Mouse (Mus musculus) A20 (cell line): ENCODE measurements around the gene Adrb1.
A peak's percentile ranks its signal among the peaks of the same experiment; 100 is the strongest.
"Not testable (repeated sequence)": the region's sequence is repeated elsewhere in the genome, so short reads cannot be mapped to it uniquely, and the experiment has no call there.

ENCODE experiments used
- DNase-seq: peaks from one replicate; pipeline ENCODE4 v3.0.0-alpha.2; 2011; ENCODE audit warnings: low read depth, low spot score

The Adrb1 gene

DNA sequence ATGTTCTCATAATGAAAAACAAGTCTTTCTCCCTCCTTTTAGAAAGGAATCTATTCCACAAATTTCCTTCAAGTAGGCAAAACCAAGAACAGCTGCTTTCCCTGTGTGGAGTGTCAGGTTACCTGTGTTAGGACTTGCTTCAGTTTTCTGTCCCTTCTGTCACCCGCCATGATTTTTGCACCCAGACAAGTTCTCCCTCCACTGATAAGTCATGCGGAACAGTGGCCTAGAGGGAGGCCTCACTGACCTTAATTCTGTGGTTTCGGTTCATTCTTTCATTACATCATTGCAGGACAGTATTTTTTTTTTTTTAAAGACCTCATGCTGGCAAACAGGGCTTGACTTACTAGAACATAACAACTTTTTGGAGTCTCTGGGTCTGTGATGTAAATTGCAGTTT, 27.3 kb downstream of the Adrb1 start:
- peak; percentile 46 for DNase-seq

DNA sequence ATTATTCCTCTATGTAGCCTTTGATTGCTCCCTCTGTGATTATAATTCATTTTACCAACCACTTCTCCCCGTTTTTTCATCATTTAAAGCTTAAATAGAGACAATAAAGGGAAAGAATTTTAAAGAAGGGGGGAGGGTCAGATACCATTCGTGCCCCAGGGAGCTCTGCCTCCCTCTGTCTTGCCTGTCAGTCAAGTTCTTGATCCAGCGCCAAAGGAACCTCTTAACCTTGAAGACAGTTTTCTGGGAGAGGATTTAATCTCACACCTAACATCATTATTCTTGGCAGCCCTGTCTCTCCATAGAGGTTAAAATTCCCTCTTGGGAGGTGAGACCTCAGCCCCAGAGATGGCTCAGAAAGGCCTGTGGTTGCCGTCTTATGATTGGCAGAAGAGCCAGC, 28.7 kb downstream of the Adrb1 start:
- DNase-seq, result no peak

DNA sequence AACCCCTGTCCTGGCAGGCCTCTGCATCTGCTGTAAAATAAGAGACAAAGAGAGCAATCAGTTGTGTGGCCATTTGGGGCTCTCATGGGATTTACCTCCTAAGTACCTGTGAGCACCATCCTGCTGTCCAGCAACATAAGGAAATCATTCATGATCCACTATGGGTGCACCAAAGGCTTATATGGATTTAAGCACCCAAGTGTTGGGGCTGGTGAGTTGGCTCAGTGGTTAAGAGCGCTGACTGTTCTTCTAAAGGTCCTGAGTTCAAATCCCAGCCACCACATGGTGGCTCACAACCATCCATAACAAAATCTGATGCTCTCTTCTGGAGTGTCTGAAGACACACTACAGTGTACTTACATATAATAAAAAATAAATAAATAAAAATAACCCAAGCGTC, 32.5 kb downstream of the Adrb1 start:
- not testable (repeated sequence) for DNase-seq

DNA sequence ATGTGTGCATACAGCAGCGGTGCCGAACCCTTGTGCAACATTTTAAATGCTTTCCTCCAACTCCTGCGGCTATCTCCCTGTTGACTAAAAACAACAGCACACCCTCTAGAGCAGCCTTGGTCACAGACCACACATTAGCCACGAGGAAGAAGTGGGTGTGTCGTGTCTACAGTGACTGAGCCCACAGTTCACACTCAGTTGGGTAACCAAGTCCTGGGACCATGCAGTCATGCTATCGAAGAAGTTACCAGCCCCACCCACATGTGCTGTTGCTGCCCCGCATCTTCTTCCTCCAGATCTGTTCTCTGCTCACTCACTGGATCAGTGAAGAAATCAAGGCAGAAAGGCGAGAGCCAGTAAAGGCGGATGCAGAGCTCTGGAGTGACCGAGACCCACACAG, 34.4 kb downstream of the Adrb1 start:
- no peak for DNase-seq

DNA sequence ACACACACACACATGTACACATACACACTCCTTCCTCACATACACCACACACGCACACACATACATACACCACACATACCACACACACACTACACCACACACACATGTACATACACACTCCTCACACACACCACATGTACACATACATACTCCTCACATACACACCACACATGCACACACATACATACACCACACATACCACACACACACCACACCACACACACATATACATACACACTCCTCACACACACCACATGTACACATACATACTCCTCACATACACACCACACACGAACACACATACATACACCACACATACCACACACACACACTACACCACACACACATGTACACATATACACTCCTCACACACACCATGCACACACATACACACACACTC, 36.3 kb downstream of the Adrb1 start:
- DNase-seq, result no peak

DNA sequence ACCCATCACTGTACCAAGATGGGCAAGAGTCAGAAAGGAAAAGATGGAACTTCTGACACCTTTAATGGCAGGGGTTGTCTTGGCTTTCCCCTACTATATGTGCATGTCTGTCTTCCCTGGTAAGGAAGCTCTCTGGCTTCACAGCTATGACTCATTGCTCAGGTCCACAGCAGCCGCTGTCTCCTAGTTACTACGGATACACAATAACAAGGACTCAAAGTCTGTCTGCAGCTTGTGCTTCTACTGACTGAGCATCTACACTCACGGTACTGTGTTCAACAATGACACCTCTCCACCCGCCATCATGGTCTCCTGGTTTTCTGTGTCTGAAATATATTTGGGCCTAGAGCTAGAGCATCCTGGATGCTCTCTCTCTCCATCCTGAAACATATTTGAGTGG, 37.7 kb downstream of the Adrb1 start:
- DNase-seq, result no peak

DNA sequence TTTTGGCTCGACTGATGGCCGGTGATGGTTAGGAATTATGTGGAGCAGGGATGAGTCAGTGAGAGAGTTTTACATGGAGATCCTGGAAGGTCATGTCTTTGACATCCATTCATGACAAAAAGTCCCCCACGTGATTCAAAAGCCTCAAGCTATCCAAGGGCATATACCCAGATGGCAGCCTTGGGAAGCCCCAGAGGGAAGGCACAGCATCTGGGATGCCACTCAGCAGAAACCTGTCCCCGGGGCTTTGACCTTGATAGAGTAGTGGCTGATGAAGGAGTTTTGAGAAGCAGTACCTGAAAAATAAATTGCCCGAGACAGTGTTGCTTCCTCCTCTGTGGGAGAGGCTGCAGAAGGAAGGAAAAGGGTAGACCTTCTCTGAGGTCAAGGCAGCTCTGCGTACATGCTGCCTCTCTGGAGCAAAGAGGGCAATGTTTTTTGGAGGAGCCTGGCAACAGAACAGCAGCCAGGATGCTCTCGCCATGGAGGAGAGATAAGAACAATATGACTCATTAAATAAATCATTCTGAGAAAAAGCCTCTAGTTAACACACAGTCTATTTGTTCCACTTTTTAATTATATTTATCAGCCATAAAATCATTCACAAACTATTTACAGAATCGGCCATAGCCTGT, 38.4 kb downstream of the Adrb1 start:
- DNase-seq, result no peak

DNA sequence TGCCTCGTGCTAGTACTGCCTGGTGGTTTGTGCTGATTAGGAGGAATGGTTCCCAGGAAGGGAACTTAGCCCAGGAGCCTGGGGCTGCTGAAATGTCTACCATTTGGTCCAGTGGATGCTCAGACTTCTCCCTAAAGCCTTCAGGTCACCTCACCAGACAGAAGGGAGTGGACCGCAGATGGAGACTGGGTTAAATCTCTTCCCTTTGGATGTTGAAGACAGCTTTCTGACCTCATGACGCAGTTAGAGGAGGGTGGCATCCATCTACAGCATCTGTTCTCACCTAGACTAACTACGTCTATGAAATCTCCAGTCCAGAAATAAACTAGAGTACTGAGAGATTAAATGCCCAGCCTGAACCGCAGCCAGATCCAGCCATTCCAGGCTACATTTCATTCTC, 39.1 kb downstream of the Adrb1 start:
- no peak for DNase-seq

DNA sequence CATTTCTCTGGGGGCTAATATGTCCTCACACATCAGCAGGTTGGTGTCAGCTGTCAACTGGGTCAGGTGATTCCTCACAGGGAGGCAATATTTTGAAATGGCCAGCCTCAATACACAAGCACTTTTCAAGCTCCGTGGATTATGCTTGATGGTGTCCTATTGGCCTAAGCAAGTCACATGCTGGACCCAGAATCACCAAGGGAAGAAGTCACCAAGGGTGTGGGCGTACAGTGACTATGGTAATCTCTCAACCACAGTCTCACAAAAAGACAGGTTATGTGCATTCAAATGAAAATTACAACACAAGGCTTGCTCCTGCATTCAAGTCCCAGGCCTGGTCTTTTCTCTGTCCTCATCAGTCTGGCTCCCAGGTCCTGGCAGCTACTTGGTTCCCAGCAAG, 39.7 kb downstream of the Adrb1 start:
- no peak for DNase-seq

DNA sequence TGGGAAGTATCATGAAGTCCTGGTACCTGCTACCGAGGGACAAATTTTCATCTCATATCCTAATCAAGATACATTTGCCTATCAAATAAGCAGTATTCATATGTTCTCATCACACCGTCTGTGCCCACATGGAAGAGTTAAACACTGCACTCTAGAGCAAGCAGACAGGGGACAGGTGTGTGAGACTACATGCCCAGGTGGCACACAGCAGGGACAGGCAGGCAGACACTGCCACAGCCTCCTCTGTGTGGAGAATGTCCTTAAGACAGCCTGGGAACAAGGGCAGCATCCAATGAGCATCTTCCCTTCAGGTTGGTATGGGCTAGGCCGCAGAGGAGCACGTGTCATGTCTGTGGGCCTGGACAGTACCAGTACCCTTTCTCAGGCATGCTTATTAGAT, 40.7 kb downstream of the Adrb1 start:
- DNase-seq, result no peak

DNA sequence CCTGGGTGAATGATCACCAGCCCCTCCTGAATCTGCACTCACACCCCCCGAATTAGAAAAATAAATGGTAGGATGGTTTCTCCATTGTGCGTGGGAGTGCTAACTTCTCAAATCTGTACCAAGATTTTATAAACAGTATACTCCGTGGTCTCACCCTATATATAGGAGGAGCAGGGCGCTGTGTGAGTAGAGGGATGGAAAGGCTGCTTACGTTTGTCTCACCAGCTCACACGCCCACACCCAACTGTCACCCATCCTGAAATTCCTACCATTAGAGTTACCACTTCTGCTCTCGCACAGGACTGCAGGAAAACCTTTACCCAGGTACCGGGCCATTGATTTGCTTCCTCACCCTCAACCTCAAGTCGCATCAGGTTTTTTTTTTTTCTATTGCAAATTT, 47.0 kb downstream of the Adrb1 start:
- no peak for DNase-seq

DNA sequence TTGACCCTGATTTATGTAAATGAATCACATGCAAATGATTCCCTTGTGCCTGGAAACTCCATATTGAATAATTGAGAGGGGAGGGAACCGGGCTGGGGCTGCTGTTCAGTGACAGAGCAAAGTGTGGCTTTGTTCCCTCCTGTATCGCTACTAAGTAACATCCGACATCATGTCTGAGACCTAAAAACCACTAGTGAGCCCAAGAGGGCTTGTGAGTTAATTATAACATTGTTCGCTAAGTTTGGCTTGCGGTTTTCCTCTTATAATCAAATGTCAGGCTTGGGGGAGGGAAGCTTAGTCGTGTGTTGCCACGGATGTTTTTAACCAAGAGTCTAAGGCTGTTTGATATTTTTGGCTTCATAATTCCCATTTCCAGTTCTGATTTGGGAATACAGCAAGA, 50.2 kb downstream of the Adrb1 start:
- no peak for DNase-seq

DNA sequence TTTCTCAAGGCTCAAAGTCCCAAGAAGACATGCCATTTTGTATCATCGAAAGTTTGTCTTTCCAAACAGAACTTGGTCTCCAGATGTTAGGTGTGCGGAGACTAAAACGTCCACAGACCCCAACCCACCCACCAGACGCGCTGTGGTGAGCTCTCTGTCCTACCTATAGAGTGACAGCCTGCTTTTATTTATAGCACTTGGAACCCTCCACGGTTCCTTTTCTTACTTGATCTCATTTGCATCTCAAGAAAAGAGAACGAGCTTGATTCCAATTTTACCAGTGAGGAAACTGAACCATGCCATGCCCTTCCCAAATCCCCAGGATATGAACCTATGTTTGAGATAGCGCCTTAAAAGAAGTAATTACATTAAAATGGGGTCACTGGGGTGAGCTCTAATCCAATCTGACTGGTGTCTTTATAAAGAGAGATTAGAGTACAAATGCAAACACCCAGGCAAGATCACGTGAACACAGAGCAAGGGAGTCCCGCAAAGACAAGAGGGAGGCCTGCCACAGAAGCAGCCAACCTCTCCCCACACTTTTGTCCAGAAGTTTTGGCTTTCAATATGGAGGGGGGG, 51.5 kb downstream of the Adrb1 start:
- DNase-seq, result no peak

DNA sequence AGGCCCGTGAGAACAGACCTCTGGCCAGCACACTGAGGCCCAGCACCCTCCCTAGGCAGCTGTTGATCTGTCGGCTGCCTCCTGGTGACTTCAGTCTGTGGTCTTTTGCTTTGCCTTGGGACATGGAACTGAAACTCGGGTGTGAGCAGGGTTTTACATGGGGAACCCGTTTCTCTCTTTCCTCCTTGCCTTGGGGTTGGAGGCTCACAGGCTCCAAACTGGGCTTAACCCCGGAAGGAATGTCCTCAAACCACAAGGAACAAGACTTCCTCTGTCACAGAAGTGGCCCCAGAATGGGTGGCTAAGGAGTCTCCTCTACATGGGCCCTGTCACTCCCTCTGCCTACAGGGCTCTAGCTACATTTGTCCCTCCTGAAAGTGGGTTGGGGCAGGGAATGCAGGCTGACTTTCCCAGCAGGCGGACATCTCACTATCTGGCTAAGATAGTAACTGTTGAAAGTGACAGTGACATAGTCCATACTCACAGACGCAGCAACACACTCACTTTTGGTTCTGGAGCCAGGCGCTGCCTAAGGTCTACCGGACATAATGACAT, 52.5 kb downstream of the Adrb1 start:
- DNase-seq, result peak; percentile 71

DNA sequence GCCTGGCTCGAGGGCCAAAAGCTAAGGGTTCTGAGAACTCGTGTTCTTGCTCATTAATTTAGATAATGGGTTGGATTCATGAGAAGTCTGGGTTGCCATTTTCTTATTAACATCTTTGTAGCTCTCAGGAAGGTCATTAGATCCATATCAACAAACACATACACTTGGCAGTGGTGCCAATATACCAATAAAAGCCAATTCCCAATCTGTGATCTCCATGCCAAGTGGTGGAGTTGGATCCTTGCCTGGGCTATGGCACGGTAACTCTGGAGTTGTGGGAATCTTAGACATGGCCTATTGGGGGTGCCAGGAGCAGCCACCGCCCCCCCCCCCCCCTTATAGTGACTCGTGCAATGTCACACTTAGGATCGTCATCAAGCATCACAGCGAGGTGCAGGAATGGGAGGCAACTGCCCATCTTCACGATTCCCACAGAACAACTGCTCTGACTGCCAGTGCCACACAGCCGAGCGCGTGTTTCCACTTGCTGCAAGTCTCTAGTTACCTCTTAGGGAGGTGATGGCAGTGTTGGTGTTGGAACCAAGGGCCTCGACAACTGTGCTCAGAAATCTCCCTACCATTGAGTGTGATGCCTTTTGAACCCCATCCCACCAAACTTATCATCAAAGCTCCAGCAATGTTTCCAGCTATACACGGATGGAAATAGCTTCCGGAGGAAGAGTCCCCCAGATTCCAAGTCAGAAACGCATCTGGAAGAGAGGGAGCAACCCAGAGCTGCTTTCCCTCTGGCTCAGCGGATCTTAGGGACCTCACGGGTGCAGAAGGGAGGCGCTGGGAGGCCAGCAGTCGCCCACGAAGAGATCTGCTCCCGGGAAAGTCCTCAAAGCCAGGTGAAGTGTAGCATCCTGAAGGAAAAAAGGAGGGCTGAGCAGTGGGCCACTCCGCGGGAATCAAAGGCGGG, 53.2 kb downstream of the Adrb1 start:
- no peak for DNase-seq

DNA sequence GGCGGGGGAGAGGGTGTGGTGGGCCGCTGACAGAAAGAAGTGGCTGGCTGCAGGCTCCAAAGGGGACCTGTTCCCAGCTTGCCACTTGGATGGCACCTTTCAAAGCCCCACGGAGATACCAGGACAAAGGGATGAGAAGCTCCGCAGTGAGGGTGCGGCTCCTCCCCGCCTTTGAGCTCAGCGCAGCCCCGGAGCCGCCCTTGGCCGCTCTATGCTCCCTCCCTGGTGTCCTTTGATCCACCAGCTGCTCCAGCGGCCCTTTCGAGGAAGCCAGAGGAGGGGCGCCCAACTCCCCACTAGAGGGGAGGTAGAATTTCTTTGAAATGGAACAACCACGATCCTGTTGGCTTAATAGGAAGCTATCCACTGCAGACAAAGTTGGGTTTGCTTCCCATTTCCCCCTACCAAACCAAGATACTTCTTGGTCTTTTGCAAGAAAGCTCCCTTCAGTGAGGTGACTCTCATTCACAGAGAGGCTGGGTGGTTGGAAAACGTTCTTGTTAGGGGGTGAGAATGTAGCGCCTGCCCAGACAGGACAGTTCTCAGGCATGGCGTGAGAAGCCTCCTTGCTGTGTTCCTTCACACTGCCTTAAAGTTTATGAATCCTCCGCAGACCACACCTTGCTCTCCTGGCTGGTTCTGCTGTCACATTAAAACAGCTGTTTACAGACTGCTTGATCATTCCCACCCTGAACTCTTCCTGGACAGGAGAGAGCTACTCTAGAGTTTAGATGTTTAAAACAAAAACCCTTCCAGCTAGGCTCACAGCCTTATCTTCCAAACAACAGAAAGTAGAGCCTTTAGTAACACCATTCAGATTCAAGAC, 54.1 kb downstream of the Adrb1 start:
- DNase-seq, result no peak

DNA sequence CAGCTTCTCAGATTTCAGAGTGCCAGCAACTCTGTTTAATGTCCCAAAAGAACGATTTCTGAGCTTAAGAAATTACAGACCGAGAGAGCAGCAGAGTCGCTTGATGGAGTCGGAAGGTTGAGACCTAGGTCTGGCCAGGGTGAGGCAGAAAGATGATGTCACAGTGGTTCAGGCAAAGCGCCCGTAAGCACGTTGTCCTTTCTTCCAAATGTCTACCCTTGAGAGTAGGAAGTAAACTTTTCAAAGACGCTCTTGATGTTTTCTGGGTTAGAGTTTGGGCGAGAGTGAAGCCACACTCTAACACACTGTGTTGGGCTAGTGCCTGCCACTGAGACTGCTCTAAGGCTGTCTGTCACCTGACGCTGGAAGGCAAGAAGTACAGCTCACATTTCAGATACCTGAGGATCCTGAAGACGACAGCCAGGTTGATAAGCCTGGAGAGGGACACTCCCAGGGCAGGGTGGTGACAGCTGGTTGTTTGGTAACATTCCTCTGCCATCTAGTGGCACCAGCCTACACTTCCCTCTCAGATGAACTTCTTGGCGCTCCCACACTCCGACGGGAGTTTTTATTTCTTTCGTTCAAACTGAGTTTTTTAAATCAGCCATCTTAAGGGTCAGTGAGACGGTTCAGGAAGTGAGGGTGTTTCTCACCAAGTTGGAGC, 54.9 kb downstream of the Adrb1 start:
- peak; percentile 40 for DNase-seq

DNA sequence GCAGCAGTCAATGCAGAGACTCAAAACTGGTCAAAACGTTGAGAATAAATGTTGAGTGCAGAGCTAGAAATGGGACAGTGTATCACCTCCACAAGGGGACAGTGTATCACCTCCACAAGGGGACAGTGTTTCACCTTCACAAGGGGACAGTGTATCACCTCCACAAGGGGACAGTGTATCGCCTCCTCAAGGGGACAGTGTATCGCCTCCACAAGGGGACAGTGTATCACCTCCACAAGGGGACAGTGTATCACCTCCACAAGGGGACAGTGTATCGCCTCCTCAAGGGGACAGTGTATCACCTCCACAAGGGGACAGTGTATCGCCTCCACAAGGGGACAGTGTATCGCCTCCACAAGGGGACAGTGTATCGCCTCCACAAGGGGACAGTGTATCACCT, 56.5 kb downstream of the Adrb1 start:
- not testable (repeated sequence) for DNase-seq
